Mouse (Mus musculus) thymus, postnatal 36 days (tissue): ENCODE measurements around the gene Trpc5.
A peak's percentile ranks its signal among the peaks of the same experiment; 100 is the strongest.

Source experiments
- DNase-seq, 2 experiments: peaks; one replicate each; pipeline ENCODE4 v3.0.0; 2022; ENCODE audit warnings: mixed read lengths in 2 of 2

Gene Trpc5

GRCm38 (mm10) chrX:144688142-144688206 lies at the start of gene Trpc5:
Gene Trpc5 (minus strand): TSS chrX:144688180.
- DNase-seq = no peak

GRCm38 (mm10) chrX:144716330-144716729 lies 28.4 kb upstream of the Trpc5 start:
- no peak for DNase-seq

- no peak for DNase-seq
Measured at GRCm38 (mm10) chrX:144689859-144690181, 1.8 kb upstream of the Trpc5 start.

- DNase-seq = no peak
Measured at GRCm38 (mm10) chrX:144689119-144689858, 1.3 kb upstream of the Trpc5 start.

- peak in 1 of 2 experiments; percentile 3 for DNase-seq
Measured at GRCm38 (mm10) chrX:144688207-144689118, 483 bp upstream of the Trpc5 start, which contains the start of gene Rtl4. Gene Rtl4 (plus strand): TSS chrX:144688907.

- no peak for DNase-seq
Measured at GRCm38 (mm10) chrX:144687742-144688141, 238 bp downstream of the Trpc5 start.

- no peak for DNase-seq
Measured at GRCm38 (mm10) chrX:144652196-144652595, 35.8 kb downstream of the Trpc5 start.

- DNase-seq = no peak
Measured at GRCm38 (mm10) chrX:144645394-144645793, 42.6 kb downstream of the Trpc5 start.

GRCm38 (mm10) chrX:144644756-144645155 lies 43.2 kb downstream of the Trpc5 start:
- no peak for DNase-seq

- DNase-seq = no peak
Measured at GRCm38 (mm10) chrX:144612753-144613152, 75.2 kb downstream of the Trpc5 start.

- DNase-seq = no peak
Measured at GRCm38 (mm10) chrX:144536431-144536830, 151.5 kb downstream of the Trpc5 start.

- peak; percentile 18 to 47 for DNase-seq
Measured at GRCm38 (mm10) chrX:144526042-144526441, 161.9 kb downstream of the Trpc5 start.

- no peak for DNase-seq
Measured at GRCm38 (mm10) chrX:144523239-144523638, 164.7 kb downstream of the Trpc5 start.

- no peak for DNase-seq
Measured at GRCm38 (mm10) chrX:144491394-144491793, 196.6 kb downstream of the Trpc5 start.

- DNase-seq = no peak
Measured at GRCm38 (mm10) chrX:144464416-144464815, 223.6 kb downstream of the Trpc5 start.

- no peak for DNase-seq
Measured at GRCm38 (mm10) chrX:144456281-144456680, 231.7 kb downstream of the Trpc5 start, which contains the start of gene Trpc5os. Gene Trpc5os (plus strand): TSS chrX:144456581.

- DNase-seq = no peak
Measured at GRCm38 (mm10) chrX:144423848-144424247, 264.1 kb downstream of the Trpc5 start.

GRCm38 (mm10) chrX:144421091-144421490 lies 266.9 kb downstream of the Trpc5 start:
- DNase-seq = no peak

GRCm38 (mm10) chrX:144420259-144420658 lies 267.7 kb downstream of the Trpc5 start:
- no peak for DNase-seq

- no peak for DNase-seq
Measured at GRCm38 (mm10) chrX:144408036-144408435, 279.9 kb downstream of the Trpc5 start.

GRCm38 (mm10) chrX:144403526-144403925 lies 284.5 kb downstream of the Trpc5 start:
- peak; percentile 28 to 30 for DNase-seq

GRCm38 (mm10) chrX:144374196-144374595 lies 313.8 kb downstream of the Trpc5 start:
- no peak for DNase-seq

GRCm38 (mm10) chrX:144338355-144338754 lies 349.6 kb downstream of the Trpc5 start:
- no peak for DNase-seq

GRCm38 (mm10) chrX:144337938-144338337 lies 350.0 kb downstream of the Trpc5 start:
- no peak for DNase-seq
